Mouse (Mus musculus): ENCODE data around the gene Mrpl49. TPM values are rescaled to one million over a fixed set of nuclear protein-coding genes. Genes with fewer than 3 reads are reported as not detected.

Mrpl49 gene
- total RNA-seq (2015; ENCODE audit: low replicate concordance) (27.2 and 31.4 TPM in 2 replicates), total RNA-seq (2017; ENCODE audit: low replicate concordance) (13.0 and 40.8 TPM in 2 replicates)

DNA sequence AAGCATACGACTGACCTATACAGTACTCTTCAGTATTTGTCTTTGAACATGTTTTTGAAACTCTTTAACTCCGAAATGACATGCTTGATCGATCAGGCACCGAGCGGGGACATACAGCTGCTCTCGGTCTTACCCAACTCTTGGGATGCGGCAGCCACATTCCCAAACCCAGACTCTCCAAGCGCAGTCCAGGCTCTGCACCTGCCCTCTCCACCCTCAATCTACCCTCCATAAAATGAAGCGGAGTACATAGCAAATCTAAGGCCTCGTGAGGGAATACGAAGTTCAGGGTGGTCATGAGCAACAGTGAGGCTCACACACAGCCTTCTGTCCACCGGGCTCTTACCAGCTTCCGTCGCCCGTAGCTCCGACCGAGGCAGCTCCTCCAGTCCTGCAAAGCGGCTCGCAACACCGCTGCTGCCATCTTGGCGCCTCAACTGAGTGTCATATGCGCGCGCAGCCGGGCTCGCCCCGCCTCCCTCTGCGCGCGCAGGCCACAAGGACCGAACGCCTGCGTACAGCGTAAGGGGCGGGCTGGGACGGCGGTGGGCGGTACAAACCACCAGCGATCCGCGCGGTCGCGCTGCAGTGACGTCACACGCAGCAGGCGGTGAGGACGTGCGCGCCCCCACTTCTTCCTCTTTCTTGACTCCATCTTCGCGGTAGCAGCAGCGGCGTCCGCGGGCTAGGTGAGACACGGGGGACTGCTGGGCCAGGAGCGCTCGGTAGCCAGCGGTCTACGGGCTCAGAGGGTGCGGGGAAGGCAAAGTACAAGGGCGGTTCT is at the start of gene Mrpl49, which contains the start of gene Fau:
Mrpl49 (minus strand) TSS at position 473 of the 784 bp plus-strand sequence.
Fau (plus strand) TSS at position 532 of the 784 bp plus-strand sequence.
- peak; percentile 81 for ATAC-seq (replicated peaks; ENCODE audit: low FRiP score, poor library complexity, severe bottlenecking)

- ATAC-seq (replicated peaks; ENCODE audit: low FRiP score, poor library complexity, severe bottlenecking) = no peak
These were observed 48.0 kb upstream of the Mrpl49 start, which contains the start of gene Naaladl1 for GRCm38 (mm10) chr19:6105586-6105985. Gene Naaladl1, plus strand, starts transcription at chr19:6105782.

- no peak for ATAC-seq (replicated peaks; ENCODE audit: low FRiP score, poor library complexity, severe bottlenecking)
These were observed 46.9 kb upstream of the Mrpl49 start for GRCm38 (mm10) chr19:6104476-6104875.

DNA sequence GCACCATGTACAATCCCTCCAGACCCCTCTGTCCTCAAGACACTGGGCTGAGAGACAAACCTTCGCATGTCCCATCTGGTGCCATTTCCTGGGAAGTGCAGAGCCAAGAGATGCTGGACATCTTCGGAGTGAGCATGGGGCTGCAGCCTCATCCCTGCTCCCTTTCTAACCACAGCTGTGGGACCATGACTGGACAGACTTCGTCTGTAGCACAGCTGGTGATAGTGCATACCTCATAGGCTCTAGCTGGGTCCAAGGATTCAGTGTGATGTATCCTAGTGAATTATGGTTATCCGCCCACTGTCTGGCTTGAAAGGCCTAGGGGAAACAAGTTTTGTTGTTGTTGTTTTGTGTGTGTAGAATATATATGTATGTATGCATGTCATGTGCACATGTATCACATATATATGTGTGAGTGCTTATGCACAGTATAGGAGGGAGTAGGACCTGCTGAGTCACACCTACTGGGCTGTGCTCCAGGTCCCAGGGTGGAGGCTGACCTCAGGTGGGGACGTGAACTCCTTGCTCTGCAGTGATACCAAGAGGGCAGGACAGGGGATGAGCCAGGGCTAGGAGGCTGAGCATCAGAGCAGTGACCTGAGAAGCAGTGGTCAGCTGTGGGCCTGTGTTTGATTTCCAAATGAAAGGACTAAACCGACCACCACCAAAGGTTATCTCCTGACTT is 44.7 kb upstream of the Mrpl49 start:
- ATAC-seq (replicated peaks; ENCODE audit: low FRiP score, poor library complexity, severe bottlenecking) = peak; percentile 97

DNA sequence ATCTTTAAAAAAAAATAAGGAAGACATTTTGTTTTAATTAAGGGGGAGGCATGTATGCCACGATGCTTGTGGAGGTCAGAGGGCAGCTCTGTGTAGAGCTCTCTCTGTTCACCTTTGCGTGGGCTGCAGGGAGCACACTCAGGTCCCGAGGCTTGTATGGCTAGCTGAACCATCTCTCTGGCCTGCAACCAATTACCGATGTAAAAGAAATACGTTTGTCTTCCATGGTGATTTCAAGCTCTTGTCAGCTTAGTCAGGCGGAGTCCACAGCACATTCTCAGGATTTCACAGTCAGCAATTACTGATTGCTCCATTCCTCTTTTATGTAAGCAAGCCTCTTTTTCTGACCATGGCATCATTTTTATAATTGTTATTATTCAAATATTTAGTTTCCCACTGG is 43.6 kb upstream of the Mrpl49 start:
- no peak for ATAC-seq (replicated peaks; ENCODE audit: low FRiP score, poor library complexity, severe bottlenecking)

DNA sequence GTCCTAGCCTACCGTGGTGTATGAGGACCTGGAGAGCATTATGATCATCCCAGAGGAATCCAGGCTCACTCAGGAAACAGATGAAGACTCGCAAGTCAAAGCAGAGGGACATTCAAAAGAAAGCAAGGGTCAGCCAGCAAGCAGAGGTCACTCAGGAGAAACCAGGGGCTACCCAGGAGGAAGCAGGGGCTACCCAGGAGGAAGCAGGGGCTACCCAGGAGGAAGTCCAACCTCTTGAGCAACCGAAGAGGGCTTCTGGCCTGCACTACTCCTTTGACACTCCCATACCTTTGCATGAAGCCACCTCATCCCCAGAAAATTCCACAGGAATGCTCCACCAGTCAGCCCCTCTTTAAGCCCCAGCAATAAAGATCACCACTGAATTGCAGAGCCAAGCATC is 40.3 kb upstream of the Mrpl49 start:
- ATAC-seq (replicated peaks; ENCODE audit: low FRiP score, poor library complexity, severe bottlenecking) = no peak

DNA sequence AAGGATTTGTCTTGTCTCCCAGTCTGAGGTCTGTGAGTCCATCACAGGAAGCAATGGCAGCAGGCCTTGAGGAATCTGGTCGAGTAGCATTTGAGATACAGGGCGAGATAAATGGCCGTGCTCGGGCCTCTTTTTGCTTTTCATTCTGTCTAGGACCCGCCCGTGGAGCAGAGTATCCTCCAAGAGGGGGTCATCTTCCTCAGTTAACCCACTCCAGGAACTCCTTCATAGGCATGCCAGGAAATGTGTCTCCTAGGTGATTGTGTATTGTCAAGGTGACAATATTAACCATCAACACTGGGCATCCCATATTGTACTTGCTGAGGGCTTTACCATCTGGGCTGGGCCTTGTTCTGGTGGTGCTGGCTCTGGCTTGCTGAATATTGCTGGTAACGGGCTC is 36.5 kb upstream of the Mrpl49 start, which contains the start of gene AC131692.1:
AC131692.1 (plus strand) TSS at position 301 of the 400 bp plus-strand sequence.
- no peak for ATAC-seq (replicated peaks; ENCODE audit: low FRiP score, poor library complexity, severe bottlenecking)

- no peak for ATAC-seq (replicated peaks; ENCODE audit: low FRiP score, poor library complexity, severe bottlenecking)
These were observed 31.3 kb upstream of the Mrpl49 start for GRCm38 (mm10) chr19:6088841-6089240.

DNA sequence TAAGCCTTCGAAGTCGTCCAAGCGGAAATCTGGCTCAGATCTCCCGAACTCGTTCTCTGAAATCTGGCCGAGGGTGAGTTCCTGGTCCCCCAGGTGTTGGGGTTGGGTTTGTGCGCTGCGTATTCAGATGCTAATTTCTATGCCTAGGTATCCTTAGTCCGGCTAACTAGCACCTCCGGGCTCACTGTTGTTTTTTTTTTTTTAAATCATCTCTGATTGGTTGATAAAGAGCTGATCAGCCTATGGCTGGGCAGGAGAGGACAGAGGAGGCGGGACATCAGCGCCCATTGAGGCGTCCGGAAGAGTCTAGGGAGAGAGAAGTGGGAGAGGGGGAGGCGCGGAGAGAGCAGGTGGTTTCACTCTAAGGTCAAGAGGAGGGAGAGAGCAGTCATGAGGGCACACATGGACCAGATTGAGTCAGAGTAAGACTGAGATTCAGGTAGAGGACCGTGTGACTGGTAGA is 27.9 kb upstream of the Mrpl49 start:
- ATAC-seq (replicated peaks; ENCODE audit: low FRiP score, poor library complexity, severe bottlenecking) = peak; percentile 85

DNA sequence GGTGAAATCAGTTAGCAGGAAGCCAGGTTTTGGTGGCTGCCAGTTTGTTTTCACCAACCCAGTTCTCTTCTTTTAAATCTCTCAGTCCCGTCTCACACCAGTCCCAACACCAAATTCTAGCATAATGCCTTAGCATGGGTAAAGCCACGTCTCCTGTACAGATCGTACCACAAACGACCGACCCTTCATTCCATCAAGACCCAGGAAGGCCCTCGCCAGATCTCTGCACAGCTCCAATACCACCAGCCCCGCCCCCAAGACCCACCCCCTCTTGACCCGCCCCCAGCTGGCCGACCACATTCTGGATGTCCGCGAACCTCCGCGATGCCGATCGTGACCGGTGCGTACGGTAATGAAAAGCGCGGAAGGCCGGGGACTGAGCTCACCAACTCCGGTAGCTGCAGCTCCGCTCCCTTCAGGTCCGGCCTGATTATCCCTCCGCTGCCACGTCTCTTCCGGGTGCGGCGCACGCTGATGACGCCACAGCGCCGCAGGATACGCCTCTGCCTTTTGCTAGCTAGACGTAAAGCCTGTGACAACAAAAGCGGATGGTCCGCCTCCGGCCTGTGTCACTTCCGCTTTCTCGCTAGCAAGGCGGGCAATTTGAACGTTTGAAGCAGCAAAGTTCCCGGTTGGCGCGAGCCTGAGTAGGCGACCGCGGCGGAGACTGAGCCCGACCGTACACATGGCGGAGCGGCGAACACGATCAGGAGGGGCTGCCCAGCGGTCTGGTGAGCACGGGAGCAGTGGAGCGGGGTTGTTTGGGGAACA is 27.1 kb upstream of the Mrpl49 start, which contains the start of the genes Zfpl1 and Cdca5:
Zfpl1 (minus strand) TSS at position 479 of the 771 bp plus-strand sequence.
Cdca5 (plus strand) TSS at position 506 of the 771 bp plus-strand sequence.
- ATAC-seq (replicated peaks; ENCODE audit: low FRiP score, poor library complexity, severe bottlenecking) = peak; percentile 91

DNA sequence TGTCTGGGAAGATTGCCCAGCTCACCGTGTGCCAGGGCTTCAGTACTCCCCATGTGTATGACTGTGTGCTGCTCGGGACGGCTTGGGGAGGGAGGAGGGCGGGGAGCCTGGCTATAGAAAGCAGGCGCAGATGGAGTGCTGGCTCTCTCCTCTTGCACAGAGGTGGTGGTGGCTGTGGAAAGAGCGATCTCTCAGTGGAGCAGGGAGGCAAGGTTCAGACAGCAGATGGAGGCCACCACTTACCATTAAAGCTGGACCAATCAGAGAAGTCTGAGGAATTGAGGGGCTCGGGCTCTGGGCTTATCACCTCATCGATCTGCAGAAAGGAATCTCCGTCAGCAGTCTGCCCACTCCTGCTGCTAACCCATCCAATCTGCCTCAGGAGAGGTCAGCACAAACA is 24.6 kb upstream of the Mrpl49 start, which contains the start of gene Gm28374:
Gm28374 (minus strand) TSS at position 101 of the 400 bp plus-strand sequence.
- ATAC-seq (replicated peaks; ENCODE audit: low FRiP score, poor library complexity, severe bottlenecking) = no peak

- no peak for ATAC-seq (replicated peaks; ENCODE audit: low FRiP score, poor library complexity, severe bottlenecking)
These were observed 22.4 kb upstream of the Mrpl49 start, which contains the start of gene Tmem262 for GRCm38 (mm10) chr19:6079983-6080480. Gene Tmem262, plus strand, starts transcription at chr19:6080033.

DNA sequence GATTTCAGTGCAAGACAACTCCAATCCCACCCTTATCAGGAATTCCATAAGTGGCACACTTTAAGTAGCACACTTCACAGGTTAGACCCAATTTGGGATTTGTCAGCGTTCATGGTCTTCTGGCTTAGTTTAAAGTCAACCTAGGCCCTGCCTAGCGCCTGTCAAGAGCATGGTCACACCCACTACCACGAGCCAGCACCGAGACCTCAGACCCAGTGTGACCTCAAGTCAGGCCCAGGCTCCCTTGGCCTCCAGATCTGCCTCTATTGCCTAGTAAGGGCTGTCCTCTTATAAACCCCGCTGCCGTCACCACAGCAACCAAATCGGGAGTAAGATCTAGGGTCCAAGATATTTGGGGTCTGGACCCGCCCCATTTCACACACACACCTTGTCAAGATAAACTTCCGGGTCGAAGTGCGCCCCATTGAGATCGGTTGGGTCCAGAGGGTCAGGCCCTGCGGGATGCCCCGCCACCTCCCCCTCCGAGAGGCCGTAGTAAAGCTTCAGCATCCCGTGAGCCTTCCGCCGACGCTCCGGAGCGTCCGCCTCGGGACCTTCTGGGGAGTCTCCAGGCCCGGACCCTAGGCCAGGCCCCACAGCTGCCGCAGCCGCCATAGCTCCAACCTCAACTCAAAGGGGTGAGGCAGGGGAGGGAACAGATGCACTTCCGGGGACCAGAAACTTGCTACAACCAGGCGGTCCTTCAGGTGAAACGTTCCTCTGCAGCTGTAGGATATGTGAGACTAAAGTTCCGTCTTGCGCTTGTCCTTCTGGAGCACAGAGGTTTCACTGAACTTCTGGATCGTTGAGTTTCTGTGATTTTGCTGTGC is 19.2 kb upstream of the Mrpl49 start, which contains the start of gene Vps51:
Vps51 (minus strand) TSS at position 668 of the 830 bp plus-strand sequence.
- peak; percentile 96 for ATAC-seq (replicated peaks; ENCODE audit: low FRiP score, poor library complexity, severe bottlenecking)

DNA sequence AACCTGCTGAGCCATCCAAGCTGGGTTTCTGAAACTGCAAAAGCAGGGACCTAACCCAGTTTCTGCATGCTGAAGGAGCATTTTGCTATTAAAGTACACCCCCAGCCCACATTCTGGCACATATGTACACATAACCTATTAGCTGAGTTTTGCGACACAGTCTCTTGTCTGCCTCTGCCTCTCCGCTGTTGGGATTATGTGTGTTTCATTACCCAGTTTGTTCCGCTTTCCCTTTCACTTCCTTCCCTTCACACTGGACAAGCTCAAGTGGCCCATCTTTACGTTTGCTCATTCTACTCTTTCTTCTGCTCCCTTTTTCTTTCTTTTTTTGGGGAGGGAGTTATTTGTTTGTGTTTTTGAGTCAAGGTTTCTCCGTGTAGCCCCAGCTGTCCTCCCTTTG is 16.3 kb upstream of the Mrpl49 start:
- no peak for ATAC-seq (replicated peaks; ENCODE audit: low FRiP score, poor library complexity, severe bottlenecking)

- ATAC-seq (replicated peaks; ENCODE audit: low FRiP score, poor library complexity, severe bottlenecking) = no peak
These were observed 13.7 kb upstream of the Mrpl49 start for GRCm38 (mm10) chr19:6071261-6071660.

DNA sequence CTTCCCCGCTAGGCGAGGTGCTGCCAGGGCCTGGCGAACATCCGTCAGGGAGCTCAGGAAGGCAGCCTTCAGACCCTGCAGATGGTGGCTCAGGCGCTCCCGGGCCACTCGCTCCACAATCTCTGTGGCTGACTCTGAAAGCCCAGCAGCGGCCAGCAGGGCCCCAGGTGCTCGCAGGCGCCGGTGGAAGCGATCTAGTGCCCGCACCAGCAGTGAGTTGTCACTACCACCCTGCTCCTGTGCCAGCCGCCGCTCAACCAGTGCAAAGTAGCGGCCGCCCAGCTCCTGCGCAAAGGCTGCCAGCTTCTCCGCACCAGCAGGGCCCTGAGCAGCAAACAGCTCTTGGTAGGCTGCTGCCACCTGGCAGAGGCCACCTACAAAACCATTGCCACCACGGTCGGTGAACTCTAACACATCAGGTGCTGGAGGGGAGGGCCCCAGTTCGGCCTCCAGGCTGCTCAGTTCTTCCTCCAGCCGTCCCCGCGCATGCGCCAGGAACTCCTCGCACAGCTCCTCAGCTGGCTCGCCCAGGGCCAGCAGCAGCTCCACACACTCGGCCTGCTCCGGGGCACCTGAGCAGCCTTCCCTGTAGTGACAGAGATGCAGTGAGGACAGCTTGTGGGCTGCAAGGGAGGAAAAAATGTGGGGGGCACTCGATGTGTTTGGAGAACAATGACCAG is 13.1 kb upstream of the Mrpl49 start:
- ATAC-seq (replicated peaks; ENCODE audit: low FRiP score, poor library complexity, severe bottlenecking) = no peak

DNA sequence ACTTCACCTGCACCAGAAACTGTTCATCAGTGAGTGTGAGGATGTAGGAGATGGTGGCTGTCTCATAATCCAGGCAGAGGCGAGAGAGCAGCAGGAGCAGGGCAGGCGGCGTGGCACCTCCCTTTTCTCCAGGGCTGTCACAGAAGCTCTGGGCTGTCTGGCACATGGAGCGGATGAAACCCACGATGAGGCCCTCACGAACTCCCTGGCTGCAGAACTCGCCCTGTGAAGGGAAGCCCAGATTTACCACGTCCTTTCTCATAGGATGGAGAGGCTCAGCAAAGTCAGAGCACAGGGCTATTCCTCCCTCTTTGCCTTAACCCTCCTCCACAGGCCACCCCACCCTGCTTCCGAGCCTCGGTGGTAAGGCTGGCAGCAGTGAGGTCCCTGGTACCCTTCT is 12.3 kb upstream of the Mrpl49 start:
- ATAC-seq (replicated peaks; ENCODE audit: low FRiP score, poor library complexity, severe bottlenecking) = no peak

GRCm38 (mm10) chr19:6068951-6069350 is 11.4 kb upstream of the Mrpl49 start:
- no peak for ATAC-seq (replicated peaks; ENCODE audit: low FRiP score, poor library complexity, severe bottlenecking)
